Mouse (Mus musculus) thymus, adult 2 months (tissue): ENCODE data around the gene Car10.

ENCODE experiments used
- CTCF ChIP-seq: fragments of 200-500 bp; IDR thresholded peaks from 2 replicates; pipeline ENCODE4 v1.5.1; 2012; ENCODE audit warnings: mild to moderate bottlenecking, control low read depth, low read length, moderate library complexity, borderline replicate concordance; ENCODE audit not compliant: control insufficient read depth, poor library complexity, insufficient read depth; ENCODE audit errors: extremely low read depth
- POLR2A ChIP-seq: fragments of 200-500 bp; IDR thresholded peaks from 2 replicates; pipeline ENCODE4 v1.6.1; 2012; ENCODE audit warnings: mild to moderate bottlenecking, low read length, control low read depth, moderate library complexity; ENCODE audit not compliant: control insufficient read depth, poor library complexity, insufficient read depth; ENCODE audit errors: extremely low read depth

- TF ChIP-seq CTCF (no peak), POLR2A (no peak)
Measured at GRCm38 (mm10) chr11:93436892-93437291, 339.1 kb downstream of the Car10 start.
